Mouse (Mus musculus): ENCODE results near the gene Rybp. TPM values are rescaled to one million over a fixed set of nuclear protein-coding genes. Genes with fewer than 3 reads are reported as not detected.

Gene Rybp
- polyA plus RNA-seq, 1 experiment from 2014 or later = 15.8 TPM

DNA sequence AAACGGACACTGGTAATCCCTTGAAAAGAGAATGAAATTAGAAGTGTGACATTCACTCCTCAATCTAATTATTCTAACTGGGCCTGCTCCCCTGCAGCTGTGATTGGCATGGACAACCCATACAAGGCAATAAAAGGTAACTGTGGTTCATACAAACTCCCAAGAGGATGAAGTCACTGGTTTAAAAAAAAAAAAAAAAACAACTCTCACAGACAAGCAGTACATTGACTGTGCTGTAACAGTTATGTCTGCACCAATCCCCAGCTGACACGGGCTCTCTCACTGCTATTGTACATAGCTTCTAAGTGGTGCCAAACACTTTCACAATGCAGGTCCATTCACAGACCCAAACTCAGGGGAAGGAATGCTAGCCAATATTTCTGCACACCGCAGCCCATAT is 53.8 kb downstream of the Rybp start:
- WGBS = 84% methylated on average over 3 of the region's 3 CpGs
- peaks cover 25% of the 10 kb centered on the region for H3K4me1 ChIP-seq

DNA sequence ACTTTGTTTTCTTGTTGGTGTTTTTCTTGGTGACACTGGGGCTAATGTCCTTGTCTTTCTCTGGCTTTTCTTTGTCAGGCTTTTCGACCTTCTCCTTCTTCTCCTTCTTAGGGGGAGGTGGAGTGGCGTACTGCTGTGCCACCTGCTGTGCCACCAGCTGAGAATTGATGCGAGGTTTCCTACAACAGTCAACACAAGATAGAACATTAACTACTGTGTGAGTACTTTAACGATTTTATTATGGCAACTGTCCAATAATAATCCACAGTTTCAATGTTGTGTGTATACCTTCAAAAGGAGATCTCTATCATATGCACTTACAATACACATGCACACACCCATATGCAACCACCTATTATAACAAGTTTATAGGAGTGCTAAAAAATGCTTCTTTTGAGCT is 54.2 kb downstream of the Rybp start:
- Histone ChIP-seq H3K27me3 (replicated peaks; ENCODE audit: low read depth, poor library complexity, severe bottlenecking) (no peaks in the 10 kb centered on the region), H3K9me3 (no peaks in the 10 kb centered on the region), H3K27ac (replicated peaks) (no peak overlapping the region), H3K4me3 (no peak overlapping the region), H3K36me3 (replicated peaks) (peaks cover 18% of the 10 kb centered on the region), H3K4me1 (peaks cover 26% of the 10 kb centered on the region)
- WGBS = 69% methylated on average over 4 of the region's 4 CpGs
- no peak for DNase-seq (ENCODE audit: low spot score)

More for the DNA sequence above, 53.8 kb downstream of the Rybp start:
- no peaks in the 10 kb centered on the region for H3K27me3 ChIP-seq (replicated peaks; ENCODE audit: low read depth, poor library complexity, severe bottlenecking)
- DNase-seq (ENCODE audit: low spot score) = no peak
- no peak overlapping the region for H3K4me3 ChIP-seq
- H3K9me3 ChIP-seq = no peaks in the 10 kb centered on the region
- no peak overlapping the region for H3K27ac ChIP-seq (replicated peaks)
- H3K36me3 ChIP-seq (replicated peaks) = peaks cover 17% of the 10 kb centered on the region

DNA sequence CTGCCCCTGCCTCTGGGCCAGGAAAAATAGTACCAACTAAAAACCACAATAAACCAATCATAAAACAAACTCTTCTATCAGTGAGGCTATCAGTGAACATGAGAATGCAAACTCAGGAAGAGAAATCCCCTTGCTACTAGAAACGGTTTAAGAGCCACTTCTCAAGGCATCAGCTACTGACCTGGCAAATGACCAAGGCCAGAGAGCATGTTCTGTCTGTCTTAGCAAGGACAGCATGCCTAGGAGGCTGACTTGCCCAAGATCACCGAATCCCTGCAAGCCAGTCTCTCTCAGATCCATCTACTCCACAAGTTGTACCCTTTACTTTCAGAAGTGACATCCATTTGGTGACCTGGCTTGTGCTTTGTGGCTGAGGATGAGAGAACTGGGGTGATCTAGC is 61.1 kb downstream of the Rybp start:
- no peaks in the 10 kb centered on the region for H3K27me3 ChIP-seq (replicated peaks; ENCODE audit: low read depth, poor library complexity, severe bottlenecking)
- H3K4me3 ChIP-seq = no peak overlapping the region
- no peak for DNase-seq (ENCODE audit: low spot score)
- H3K27ac ChIP-seq (replicated peaks) = no peak overlapping the region
- no peaks in the 10 kb centered on the region for H3K9me3 ChIP-seq
- peaks cover 15% of the 10 kb centered on the region for H3K36me3 ChIP-seq (replicated peaks)
- 78% methylated on average over 2 of the region's 2 CpGs for WGBS
- H3K4me1 ChIP-seq = peaks cover 23% of the 10 kb centered on the region

DNA sequence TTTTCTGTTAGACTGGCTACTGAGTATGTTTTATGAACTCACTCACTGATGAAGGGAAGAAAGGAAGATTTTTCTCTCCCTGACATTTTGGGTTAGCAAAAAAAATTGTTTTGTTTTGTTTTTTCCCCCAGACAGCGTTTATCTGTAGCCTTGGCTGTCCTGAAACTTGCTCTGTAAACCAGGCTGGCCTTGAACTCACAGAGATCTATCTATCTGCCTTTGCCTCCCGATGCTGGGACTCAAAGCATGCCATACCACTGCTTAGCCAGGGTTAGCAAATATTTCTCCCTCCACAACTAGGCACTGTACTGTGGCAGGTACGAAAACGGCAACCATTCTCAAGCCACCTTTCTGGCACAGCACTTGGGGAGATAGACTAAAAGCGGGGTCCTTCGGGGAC is 63.4 kb downstream of the Rybp start:
- H3K4me3 ChIP-seq = no peak overlapping the region
- peaks cover 9% of the 10 kb centered on the region for H3K36me3 ChIP-seq (replicated peaks)
- H3K27me3 ChIP-seq (replicated peaks; ENCODE audit: low read depth, poor library complexity, severe bottlenecking) = peaks cover 8% of the 10 kb centered on the region; the same call in 1 of the 2 replicates
- H3K4me1 ChIP-seq = peaks cover 46% of the 10 kb centered on the region
- no peak for DNase-seq (ENCODE audit: low spot score)
- WGBS = 94% methylated on average over 6 of the region's 6 CpGs
- no peak overlapping the region for H3K27ac ChIP-seq (replicated peaks)
- no peaks in the 10 kb centered on the region for H3K9me3 ChIP-seq

DNA sequence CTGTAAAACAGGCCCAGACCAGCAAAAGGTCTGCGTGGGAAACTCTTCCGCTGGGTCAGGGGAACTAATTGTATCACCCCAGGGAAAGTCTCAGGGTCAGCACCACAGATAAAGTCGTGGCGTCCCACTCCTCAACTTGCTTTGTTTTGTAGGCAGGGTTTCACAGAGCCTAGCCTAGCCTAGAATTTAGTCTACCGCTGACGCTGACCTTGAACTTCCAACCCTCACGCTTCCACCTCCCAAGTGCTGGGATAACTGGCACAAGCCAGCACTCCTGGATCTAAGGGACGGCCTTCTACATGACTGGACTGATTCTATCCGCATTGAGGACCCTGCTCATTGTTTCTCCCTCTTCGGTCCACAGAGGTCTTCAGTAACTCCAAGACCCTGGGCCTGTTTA is 63.9 kb downstream of the Rybp start:
- Histone ChIP-seq H3K4me1 (peaks cover 51% of the 10 kb centered on the region), H3K27me3 (replicated peaks; ENCODE audit: low read depth, poor library complexity, severe bottlenecking) (peaks cover 8% of the 10 kb centered on the region; the same call in 1 of the 2 replicates), H3K27ac (replicated peaks) (no peak overlapping the region), H3K4me3 (no peak overlapping the region), H3K9me3 (no peaks in the 10 kb centered on the region), H3K36me3 (replicated peaks) (peaks cover 9% of the 10 kb centered on the region)
- WGBS = 82% methylated on average over 10 of the region's 10 CpGs
- DNase-seq (ENCODE audit: low spot score) = no peak

DNA sequence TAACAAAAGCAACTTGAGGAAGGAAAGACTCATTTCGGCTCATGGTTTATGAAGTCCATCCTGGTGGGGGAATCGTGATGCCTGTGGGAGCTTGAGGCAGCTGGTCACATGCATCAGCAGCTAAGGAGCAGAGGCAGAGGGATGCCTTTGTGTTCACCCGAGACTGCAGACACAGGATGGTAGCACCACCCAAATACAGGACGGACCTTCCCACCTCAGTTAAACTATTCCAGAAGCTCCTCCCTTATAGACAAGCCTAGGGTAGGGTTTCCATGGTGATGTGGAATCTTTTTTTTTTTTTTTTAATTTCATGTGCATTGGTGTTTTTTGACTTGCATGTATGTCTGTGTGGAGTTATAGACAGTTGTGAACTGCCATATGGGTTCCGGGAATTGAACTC is 64.4 kb downstream of the Rybp start:
- Histone ChIP-seq H3K36me3 (replicated peaks) (peaks cover 6% of the 10 kb centered on the region), H3K4me1 (peaks cover 54% of the 10 kb centered on the region), H3K4me3 (no peak overlapping the region), H3K9me3 (no peaks in the 10 kb centered on the region), H3K27me3 (replicated peaks; ENCODE audit: low read depth, poor library complexity, severe bottlenecking) (peaks cover 8% of the 10 kb centered on the region; the same call in 1 of the 2 replicates), H3K27ac (replicated peaks) (no peak overlapping the region)
- DNase-seq (ENCODE audit: low spot score) = no peak
- WGBS = 85% methylated on average over 5 of the region's 5 CpGs

DNA sequence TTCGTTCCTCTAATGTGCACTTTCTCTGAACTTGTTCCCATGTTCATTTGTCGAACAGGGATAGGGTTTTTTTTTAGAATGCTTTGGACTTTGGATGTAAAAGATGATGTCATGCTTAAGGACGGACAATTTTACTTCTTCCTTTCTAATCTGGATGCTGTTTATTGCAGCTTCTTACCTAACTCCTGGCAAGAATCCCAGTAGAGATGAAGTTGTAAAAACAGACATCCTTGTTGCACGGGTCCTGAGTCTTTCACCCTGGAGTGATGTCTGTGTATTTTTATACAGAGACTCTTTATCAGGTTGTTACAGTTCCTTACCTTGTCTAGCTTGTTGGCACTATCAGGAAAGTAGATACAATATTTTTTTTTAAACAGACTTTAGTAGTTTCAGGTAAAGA is 65.5 kb downstream of the Rybp start:
- Histone ChIP-seq H3K27ac (replicated peaks) (no peak overlapping the region), H3K27me3 (replicated peaks; ENCODE audit: low read depth, poor library complexity, severe bottlenecking) (peaks cover 12% of the 10 kb centered on the region; the same call in 1 of the 2 replicates), H3K9me3 (no peaks in the 10 kb centered on the region), H3K36me3 (replicated peaks) (no peaks in the 10 kb centered on the region), H3K4me1 (peaks cover 60% of the 10 kb centered on the region), H3K4me3 (no peak overlapping the region)
- no peak for DNase-seq (ENCODE audit: low spot score)
- WGBS = 77% methylated on average over 4 of the region's 4 CpGs

DNA sequence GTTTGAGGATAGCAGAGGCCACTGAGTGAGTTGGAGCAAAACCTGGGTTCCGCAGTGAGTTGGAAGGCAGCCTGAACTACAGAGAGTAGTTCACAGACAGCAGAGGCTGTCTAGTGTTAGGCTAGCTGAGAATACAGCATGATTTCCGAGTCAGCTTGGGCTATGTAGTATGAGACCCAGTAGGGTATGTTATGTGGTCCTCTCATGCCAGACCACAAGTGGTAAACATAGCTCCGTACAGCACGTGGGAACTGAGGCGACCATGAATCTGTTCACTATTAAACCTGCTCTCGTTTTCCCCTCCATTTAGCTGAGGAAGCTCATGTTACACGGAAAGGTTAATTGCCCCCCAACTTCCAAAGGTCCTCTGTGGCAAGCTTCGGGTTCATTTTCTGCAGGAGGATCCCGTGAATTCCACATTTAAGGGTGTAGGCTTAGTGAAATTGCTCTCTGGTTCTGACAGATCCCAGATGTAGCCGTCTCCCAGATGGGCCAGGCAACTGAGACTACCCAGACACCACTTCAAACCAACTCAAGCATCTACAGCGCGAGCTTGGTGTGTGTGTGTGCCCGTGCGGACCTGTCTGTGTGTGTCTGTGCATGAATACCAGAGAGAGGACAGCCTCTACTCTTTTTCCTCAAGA is 66.2 kb downstream of the Rybp start:
- Histone ChIP-seq H3K9me3 (no peaks in the 10 kb centered on the region), H3K27ac (replicated peaks) (peak overlapping the region; percentile 22; the same call in 1 of the 2 replicates), H3K4me1 (peaks cover 64% of the 10 kb centered on the region), H3K36me3 (replicated peaks) (no peaks in the 10 kb centered on the region), H3K27me3 (replicated peaks; ENCODE audit: low read depth, poor library complexity, severe bottlenecking) (peaks cover 19% of the 10 kb centered on the region; the same call in 1 of the 2 replicates), H3K4me3 (no peak overlapping the region)
- DNase-seq (ENCODE audit: low spot score) = peak; percentile 74
- 51% methylated on average over 14 of the region's 14 CpGs for WGBS

DNA sequence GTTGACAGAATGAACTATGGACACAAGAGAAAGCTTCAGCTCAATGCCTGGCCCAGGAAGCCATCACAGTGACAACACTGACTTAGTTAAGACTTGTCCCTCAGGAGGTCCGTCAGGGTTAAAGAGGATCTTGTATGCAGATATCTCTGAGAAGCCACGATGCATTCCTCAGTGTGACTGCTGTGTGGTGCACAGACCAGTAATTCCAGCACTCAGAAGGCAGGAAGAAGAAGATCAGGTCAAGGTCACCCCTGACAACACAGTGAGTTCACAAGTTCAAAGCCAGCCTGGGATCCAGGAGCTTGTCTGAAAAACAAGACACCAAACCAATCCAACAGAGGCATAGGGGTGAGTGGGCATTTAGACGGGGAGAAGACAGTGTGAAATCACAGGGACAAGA is 67.3 kb downstream of the Rybp start:
- peaks cover 75% of the 10 kb centered on the region for H3K4me1 ChIP-seq
- no peaks in the 10 kb centered on the region for H3K36me3 ChIP-seq (replicated peaks)
- H3K27ac ChIP-seq (replicated peaks) = peak overlapping the region; percentile 22; the same call in 1 of the 2 replicates
- no peak for DNase-seq (ENCODE audit: low spot score)
- H3K27me3 ChIP-seq (replicated peaks; ENCODE audit: low read depth, poor library complexity, severe bottlenecking) = peaks cover 30% of the 10 kb centered on the region; the same call in 1 of the 2 replicates
- H3K9me3 ChIP-seq = no peaks in the 10 kb centered on the region
- no peak overlapping the region for H3K4me3 ChIP-seq
- 69% methylated on average over 3 of the region's 3 CpGs for WGBS

DNA sequence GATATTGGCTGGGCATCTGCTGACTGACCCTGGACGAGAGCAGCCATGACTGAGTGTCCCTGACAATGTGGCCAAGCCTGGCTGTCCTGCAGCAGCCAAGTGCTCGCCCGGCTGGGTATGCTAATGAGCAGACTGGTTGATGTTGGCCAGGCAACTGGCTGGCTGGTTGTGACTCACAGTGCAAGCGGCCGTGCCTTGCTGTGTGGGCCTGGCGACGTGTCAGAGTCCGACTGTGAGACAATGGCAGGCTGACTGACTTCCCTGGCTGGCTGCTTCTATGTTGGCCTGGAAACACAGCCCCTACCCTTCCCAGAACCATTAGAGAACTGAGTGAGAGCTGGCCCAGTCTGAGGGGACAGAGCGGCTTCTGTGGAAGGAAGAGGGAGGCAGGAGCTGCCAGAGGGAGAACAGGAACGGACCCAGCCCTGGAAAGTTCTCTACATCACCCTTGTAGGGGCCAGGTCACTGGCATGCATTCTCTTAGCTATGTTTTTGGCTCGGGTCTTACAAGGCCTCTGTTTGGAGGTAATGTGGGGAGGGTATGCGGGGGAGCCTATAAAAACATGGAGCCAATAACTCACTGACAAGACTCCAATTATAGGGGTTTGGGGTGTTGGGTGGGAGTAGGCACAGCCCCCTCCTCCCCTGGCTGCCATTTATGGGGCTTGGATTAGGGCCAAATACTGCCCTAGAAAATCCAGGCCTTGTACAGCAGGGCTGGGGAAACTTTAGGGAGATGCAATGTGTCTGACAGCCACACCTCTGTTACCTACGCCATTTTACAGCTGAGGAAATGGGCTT is 68.5 kb downstream of the Rybp start:
- H3K4me1 ChIP-seq = peaks cover 87% of the 10 kb centered on the region

DNA sequence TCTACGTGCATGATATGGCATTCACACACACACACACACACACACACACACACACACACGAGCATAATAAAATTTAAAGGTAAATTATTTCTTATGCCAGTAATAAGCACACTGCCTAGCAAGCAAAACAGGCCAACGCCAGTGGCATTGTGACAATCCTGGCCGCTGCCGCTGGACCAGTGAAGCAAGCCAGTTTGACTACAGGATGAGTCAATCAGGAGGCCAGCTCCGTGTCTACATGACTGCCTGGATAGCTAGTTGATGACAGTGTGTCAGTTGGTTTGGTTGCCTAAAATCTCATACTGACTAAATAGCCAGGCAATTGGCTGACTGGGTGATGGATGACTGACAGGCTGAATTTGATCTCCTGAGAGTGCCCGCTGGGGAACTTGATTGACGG is 69.8 kb downstream of the Rybp start:
- Histone ChIP-seq H3K27me3 (replicated peaks; ENCODE audit: low read depth, poor library complexity, severe bottlenecking) (peaks cover 55% of the 10 kb centered on the region), H3K27ac (replicated peaks) (no peak overlapping the region), H3K36me3 (replicated peaks) (no peaks in the 10 kb centered on the region), H3K4me1 (peaks cover 97% of the 10 kb centered on the region), H3K4me3 (no peak overlapping the region), H3K9me3 (no peaks in the 10 kb centered on the region)
- DNase-seq (ENCODE audit: low spot score) = no peak
- 84% methylated on average over 8 of the region's 8 CpGs for WGBS

More for the DNA sequence above, 68.5 kb downstream of the Rybp start:
- H3K4me3 ChIP-seq = no peak overlapping the region
- peak overlapping the region; percentile 32; the same call in 1 of the 2 replicates for H3K27ac ChIP-seq (replicated peaks)
- WGBS = 54% methylated on average over 13 of the region's 13 CpGs
- peak; percentile 55 for DNase-seq (ENCODE audit: low spot score)
- no peaks in the 10 kb centered on the region for H3K36me3 ChIP-seq (replicated peaks)
- H3K27me3 ChIP-seq (replicated peaks; ENCODE audit: low read depth, poor library complexity, severe bottlenecking) = peaks cover 42% of the 10 kb centered on the region
- no peaks in the 10 kb centered on the region for H3K9me3 ChIP-seq

DNA sequence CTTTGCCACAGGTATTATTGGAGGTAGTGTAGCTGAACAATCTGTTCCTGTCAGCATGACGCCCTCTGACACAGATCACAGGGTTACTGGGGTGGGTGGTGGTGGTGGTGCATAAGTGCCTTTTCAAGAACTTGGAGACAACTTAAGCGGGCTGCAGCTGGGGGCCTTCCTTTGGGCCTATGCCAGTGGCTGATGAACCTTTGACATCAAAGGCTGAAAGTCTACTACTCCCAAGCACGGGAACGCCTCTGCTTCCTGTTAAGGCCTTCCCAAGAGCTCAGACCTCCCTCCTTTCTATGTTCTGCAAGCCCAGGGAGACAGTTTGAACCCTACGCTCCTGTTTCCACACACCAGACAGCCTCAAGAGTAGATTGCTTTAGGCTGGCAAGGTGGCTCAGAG is 70.3 kb downstream of the Rybp start:
- H3K9me3 ChIP-seq = no peaks in the 10 kb centered on the region
- H3K4me1 ChIP-seq = peaks cover 95% of the 10 kb centered on the region
- peaks cover 56% of the 10 kb centered on the region for H3K27me3 ChIP-seq (replicated peaks; ENCODE audit: low read depth, poor library complexity, severe bottlenecking)
- 77% methylated on average over 5 of the region's 5 CpGs for WGBS
- H3K4me3 ChIP-seq = no peak overlapping the region
- no peak for DNase-seq (ENCODE audit: low spot score)
- H3K27ac ChIP-seq (replicated peaks) = no peak overlapping the region
- H3K36me3 ChIP-seq (replicated peaks) = no peaks in the 10 kb centered on the region

DNA sequence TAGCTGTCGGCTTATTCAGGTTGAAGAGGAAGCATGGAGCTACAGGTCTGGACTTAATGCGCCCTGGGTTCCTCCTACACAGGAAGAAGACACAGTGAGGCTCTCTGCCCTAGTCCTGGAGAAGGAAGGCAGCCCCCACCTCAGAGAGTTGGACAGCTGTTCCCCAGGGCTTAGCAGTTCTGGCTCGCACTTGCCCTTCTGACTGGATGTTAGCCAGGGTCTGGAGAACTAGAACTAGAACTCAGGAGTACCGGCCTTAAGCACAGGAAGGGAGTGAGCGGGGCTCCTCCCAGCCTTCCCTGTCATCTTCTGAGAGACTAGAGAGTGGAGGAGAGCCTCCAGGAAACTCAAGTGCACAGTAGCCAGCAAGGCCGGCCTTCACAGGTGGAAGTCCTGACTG is 71.5 kb downstream of the Rybp start:
- Histone ChIP-seq H3K4me3 (no peak overlapping the region), H3K27ac (replicated peaks) (no peak overlapping the region), H3K27me3 (replicated peaks; ENCODE audit: low read depth, poor library complexity, severe bottlenecking) (peaks cover 63% of the 10 kb centered on the region), H3K9me3 (no peaks in the 10 kb centered on the region), H3K36me3 (replicated peaks) (no peaks in the 10 kb centered on the region), H3K4me1 (peaks cover 84% of the 10 kb centered on the region)
- WGBS = 65% methylated on average over 6 of the region's 6 CpGs
- no peak for DNase-seq (ENCODE audit: low spot score)

Measured in embryonic facial prominence, embryonic 10.5 days (tissue).